Mouse (Mus musculus) hematopoietic stem cell, adult 5-6 weeks (primary cell): ENCODE measurements around the gene Kdm1b. TPM values are rescaled to one million over a fixed set of nuclear protein-coding genes. Genes with fewer than 3 reads are reported as not detected.

Experiments used
- ATAC-seq, 2 experiments: fragments of 125-278 bp in 1 of 2; replicated peaks in 1 of 2; 2 replicates each; pipeline ENCODE4 v1.8.0; 2016 to 2017; ENCODE audit warnings: inconsistent platforms in 2 of 2, mild to moderate bottlenecking in 2 of 2, moderate number of reproducible peaks in 2 of 2, low read depth in 1 of 2, moderate TSS enrichment in 1 of 2; ENCODE audit not compliant: low FRiP score in 2 of 2, poor library complexity in 2 of 2, severe bottlenecking in 2 of 2, insufficient read depth in 1 of 2, low TSS enrichment in 1 of 2
- total RNA-seq: library from RNA; stranded (forward); fragments of 172-1452, 232-1000 nt; gene quantifications from 2 replicates; pipeline ENCODE4 v1.2.3, GENCODE M21; 2017

The Kdm1b gene
- total RNA-seq, 1 experiment from 2014 or later: 18.4 TPM

DNA sequence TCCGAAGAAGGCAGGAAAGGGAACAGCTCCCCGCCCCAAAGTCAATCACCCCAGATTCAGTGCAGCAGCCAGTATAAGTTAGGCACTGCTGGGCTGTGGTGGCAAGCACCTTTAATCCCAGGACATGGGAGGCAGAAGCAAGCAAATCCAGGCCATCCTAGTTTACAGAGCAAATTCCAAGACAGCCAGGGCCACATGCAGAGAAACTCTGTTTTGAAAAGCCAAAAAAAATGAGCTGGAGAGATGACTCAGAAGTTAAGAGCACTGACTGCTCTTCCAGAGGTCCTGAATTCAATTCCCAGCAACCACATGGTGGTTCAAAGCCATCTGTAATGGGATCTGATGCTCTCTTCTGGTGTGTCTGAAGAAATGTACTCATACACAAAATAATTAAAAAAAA, 50.5 kb downstream of the Kdm1b start:
- no peak for ATAC-seq

DNA sequence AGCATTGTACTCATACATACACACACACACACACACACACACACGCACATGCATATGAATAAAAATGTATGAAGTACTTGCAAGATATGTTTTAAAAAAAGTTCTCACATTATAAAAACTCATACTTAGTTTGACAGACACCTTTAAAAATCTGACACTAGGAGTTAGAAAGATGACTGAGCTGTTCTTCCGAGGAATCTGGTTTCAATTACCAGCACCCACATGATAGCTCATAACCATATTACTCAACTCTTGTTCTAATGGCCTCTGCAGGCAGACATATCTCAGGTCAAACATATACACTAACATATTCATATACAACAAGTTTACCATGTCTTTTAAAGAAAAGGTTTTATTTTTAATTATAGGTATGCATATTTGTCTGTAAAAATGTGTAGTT, 53.3 kb downstream of the Kdm1b start:
- no peak for ATAC-seq

DNA sequence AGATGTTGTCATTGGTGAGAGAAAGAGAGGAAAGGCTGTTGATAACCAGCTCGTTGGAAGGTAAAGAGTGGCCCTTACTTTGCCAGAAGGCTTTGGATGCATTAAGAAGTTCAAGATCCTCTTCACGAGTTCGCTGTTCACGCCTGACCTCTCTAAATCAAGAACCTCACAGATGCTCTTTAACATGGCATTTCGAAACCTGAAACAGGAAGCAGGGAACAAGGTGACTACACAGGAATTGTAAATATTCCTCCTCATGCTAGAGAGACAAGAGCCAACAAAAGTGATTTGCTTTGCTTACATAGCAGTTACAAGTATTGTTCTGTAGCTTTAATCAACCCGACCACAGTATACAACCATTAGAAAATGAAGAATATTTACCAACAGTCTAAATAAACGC, 56.0 kb downstream of the Kdm1b start:
- no peak for ATAC-seq

DNA sequence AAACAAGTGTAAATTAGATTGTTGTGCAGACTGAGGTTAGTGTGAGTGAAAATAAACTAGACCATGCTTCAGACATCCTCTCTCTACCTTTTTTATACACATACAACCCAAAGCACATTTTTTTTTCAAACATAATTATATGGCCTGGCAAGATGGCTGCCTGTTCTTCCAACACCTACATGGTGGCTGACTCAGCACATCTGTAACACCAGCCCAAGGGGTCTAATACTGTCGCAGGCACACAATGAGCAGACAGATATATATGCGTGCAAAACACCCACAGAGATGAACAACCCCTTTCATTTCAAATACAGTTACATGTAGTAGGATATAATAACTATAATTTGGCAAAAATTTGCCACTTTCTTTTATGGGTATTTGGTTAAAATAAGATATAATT, 57.3 kb downstream of the Kdm1b start:
- no peak for ATAC-seq

- ATAC-seq: no peak
Measured at GRCm38 (mm10) chr13:47104146-47104545, 60.8 kb downstream of the Kdm1b start.

- ATAC-seq: no peak; a peak in 1 of 4 replicates
Measured at GRCm38 (mm10) chr13:47104856-47105541, 61.7 kb downstream of the Kdm1b start.

GRCm38 (mm10) chr13:47105711-47106579, 62.6 kb downstream of the Kdm1b start, which contains the start of gene Dek:
TSS of gene Dek (minus strand) at chr13:47106201.
- peak; percentile 77 to 83 for ATAC-seq

DNA sequence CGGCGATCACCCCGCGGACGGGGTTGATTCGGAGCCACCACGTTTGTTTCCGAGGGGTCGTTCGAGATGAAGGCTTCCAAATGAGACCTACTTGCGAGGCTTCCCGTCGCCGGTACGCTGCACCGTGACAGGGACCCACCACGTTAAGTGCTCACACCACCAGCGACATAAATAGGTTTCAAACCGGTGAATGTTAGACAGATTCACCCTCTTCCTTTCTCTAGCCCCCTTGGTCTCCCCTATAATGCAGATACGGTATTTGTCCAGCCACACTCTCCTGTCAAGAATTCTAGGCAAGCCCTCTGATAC, 63.2 kb downstream of the Kdm1b start:
- ATAC-seq: peak; percentile 19 to 27; a peak in 2 of 4 replicates

GRCm38 (mm10) chr13:47109239-47109638, 65.9 kb downstream of the Kdm1b start:
- ATAC-seq: no peak

GRCm38 (mm10) chr13:47111185-47111584, 67.9 kb downstream of the Kdm1b start:
- ATAC-seq: no peak

GRCm38 (mm10) chr13:47112056-47112455, 68.8 kb downstream of the Kdm1b start:
- ATAC-seq: no peak

DNA sequence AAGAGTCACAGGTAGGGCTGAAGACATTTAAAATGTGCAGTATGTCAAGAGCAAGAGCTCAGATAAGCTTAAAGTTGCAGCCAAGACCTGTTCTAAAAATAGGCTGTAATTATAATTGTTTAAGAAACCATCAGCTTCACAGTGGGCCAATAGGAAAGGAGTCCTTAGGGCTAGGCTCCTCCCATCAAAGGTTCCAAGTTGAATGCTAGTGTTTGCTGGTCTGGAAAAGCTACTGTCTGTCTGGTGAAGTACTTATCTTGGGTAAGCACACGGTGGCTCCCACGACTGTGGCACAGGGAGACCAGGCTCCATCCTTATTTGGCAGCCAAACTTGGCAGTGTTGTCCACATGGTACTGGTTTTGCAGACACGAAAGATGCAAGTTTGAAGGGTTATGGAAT, 69.6 kb downstream of the Kdm1b start:
- ATAC-seq: peak in 1 of 2 experiments; percentile 33; a peak in 2 of 4 replicates

GRCm38 (mm10) chr13:47116000-47116399, 72.7 kb downstream of the Kdm1b start:
- ATAC-seq: no peak

GRCm38 (mm10) chr13:47121333-47121889, 78.1 kb downstream of the Kdm1b start:
- no peak for ATAC-seq

- ATAC-seq: peak; percentile 74 to 81
Measured at GRCm38 (mm10) chr13:47122537-47123430, 79.5 kb downstream of the Kdm1b start, which contains the start of gene Rnf144b. TSS of gene Rnf144b (plus strand) at chr13:47122656.

GRCm38 (mm10) chr13:47124449-47124848, 81.2 kb downstream of the Kdm1b start:
- ATAC-seq: no peak

DNA sequence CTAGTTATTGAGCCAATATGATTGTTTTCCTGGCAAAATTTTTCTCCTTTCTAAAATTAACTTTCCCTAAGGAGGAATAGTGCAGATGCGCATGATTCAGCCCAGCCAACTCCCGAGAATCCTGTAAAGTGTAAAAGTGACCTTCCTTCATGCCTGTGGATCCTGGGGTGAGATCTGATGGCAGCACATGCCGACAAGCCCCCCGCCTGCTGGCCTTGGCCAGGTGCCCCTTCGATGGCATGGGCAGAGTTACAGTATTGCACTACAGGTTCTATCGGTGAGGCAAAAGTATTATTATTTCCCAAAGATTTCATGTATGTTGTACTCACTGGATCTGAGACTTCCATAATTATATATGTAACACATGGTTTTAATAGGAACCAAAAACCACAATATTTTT, 81.7 kb downstream of the Kdm1b start:
- ATAC-seq: no peak
